Mouse (Mus musculus): Measurements from ENCODE around the gene Rasa1.

- TF ChIP-seq POLR2AphosphoS2 (IDR thresholded peaks at IDR 0.05; ENCODE audit: insufficient read length, low read depth): no peak
- no peak for TF ChIP-seq POLR2A (IDR thresholded peaks at IDR 0.05; ENCODE audit: insufficient read length, low read depth)
- no peak for TF ChIP-seq TCF12 (IDR thresholded peaks at IDR 0.05; ENCODE audit: insufficient read depth, poor library complexity, severe bottlenecking)
- TF ChIP-seq MAX (IDR thresholded peaks at IDR 0.05; ENCODE audit: low read depth): no peak
- no peak for TF ChIP-seq MYOD1 (IDR thresholded peaks at IDR 0.05; ENCODE audit: control insufficient read depth in 1 of 3, insufficient read length in 2 of 3, low read depth in 2 of 3)
- TF ChIP-seq E2F4 (IDR thresholded peaks at IDR 0.05; ENCODE audit: insufficient read depth): no peak
- TF ChIP-seq USF1 (IDR thresholded peaks at IDR 0.05; ENCODE audit: low read depth): no peak
- no peak for TF ChIP-seq MYOG (IDR thresholded peaks at IDR 0.05; ENCODE audit: control insufficient read depth in 1 of 3, insufficient read depth in 1 of 3, insufficient read length in 2 of 3, low read depth in 2 of 3)
- TF ChIP-seq TCF3 (IDR thresholded peaks at IDR 0.05; ENCODE audit: insufficient read length, low read depth): no peak
- no peak for TF ChIP-seq SRF (IDR thresholded peaks at IDR 0.05; ENCODE audit: control insufficient read depth, insufficient read length, low read depth)
- no peak for TF ChIP-seq REST (IDR thresholded peaks at IDR 0.05; ENCODE audit: insufficient read depth, insufficient read length)
Observed at GRCm38 (mm10) chr13:85274572-85274971, 14.4 kb downstream of the Rasa1 start.

All from myocyte (in vitro differentiated cells).